Mouse (Mus musculus) heart, adult 11 months (tissue): ENCODE data around the gene Gm8279.
"Not testable (repeated sequence)": the region's sequence is repeated elsewhere in the genome, so short reads cannot be mapped to it uniquely, and the experiment has no call there.

Source experiments
- DNase-seq: peaks from one replicate; pipeline ENCODE4 v3.0.0; 2022

Gm8279 gene

DNA sequence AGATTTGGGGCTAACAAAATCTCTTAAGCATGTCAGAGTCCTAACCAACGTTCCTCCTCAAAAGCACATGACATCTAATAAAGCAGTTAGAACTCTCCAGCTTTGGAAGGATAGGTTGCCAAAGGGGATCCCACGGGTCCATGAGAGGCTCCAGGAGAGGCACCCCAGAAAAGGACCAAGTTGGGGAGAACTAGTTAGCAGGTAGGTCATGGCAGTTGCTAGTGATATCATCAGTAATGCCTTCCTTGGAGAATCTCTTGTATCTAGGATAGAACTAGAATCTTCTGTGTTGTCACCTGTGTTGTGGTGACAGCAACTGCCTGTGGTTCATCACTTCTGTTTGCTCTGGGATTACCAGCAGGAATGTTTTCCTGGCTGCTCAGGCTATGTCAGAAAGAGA is at the start of gene Gm8279:
Gm8279 (plus strand) TSS at position 301 of the 400 bp plus-strand sequence.
- not testable (repeated sequence) for DNase-seq

GRCm38 (mm10) chr14:5164235-5164634 is 32.9 kb downstream of the Gm8279 start, which contains the start of gene Gm3317:
Gm3317 (plus strand) TSS chr14:5164535.
- DNase-seq: not testable (repeated sequence)

GRCm38 (mm10) chr14:5185493-5185892 is 54.2 kb downstream of the Gm8279 start, which contains the start of gene Gm8271:
Gm8271 (plus strand) TSS chr14:5185793.
- DNase-seq: not testable (repeated sequence)
